ENCODE assay signal across 13 mouse cellular contexts in genomic region chr2:59645515-59645914, GRCm38 (mm10). TPM values are rescaled to one million over a fixed set of nuclear protein-coding genes. Genes with fewer than 3 reads are reported as not detected.
DNase-seq lines count a peak whose midpoint lies in the region; ATAC-seq and TF ChIP-seq lines count a peak whose summit lies in the region.
"Had no signal": no experiment of that assay in that cellular context is flagged by ENCODE, and none has a peak within 500 bp of the region (broad histone marks: within the 10 kb centered on the region; RNA-seq: fewer than 3 reads in every experiment).

No protein-coding gene starts in this region.

- TF ChIP-seq CTCF in bone marrow macrophage, adult 2 months (IDR thresholded peaks at IDR 0.05; ENCODE audit: low read depth, low read length): no peak

- H3K9ac ChIP-seq in heart, embryonic 13.5 days: no peak overlapping the region
- H3K9ac ChIP-seq in heart, embryonic 12.5 days: no peak overlapping the region
- no peak overlapping the region for H3K9ac ChIP-seq in forebrain, embryonic 15.5 days (replicated peaks)
- H3K9ac ChIP-seq: embryonic facial prominence, embryonic 12.5 days had no signal

- no peak for TF ChIP-seq POLR2A in bone marrow macrophage, adult 2 months (IDR thresholded peaks at IDR 0.05; ENCODE audit: borderline replicate concordance, low read depth, low read length)

- 0 out of 2 replicates have a peak overlapping the region, but pooled peaks have one; percentile 32 for H3K27ac ChIP-seq in heart, embryonic 13.5 days (replicated peaks)
- H3K27ac ChIP-seq in heart, embryonic 12.5 days (ENCODE audit: poor library complexity, severe bottlenecking): no peak overlapping the region
- peak overlapping the region; percentile 64 for H3K27ac ChIP-seq in bone marrow macrophage, adult 2 months (ENCODE audit: insufficient read depth, low read depth, low read length)
- H3K27ac ChIP-seq in forebrain, embryonic 15.5 days (replicated peaks): no peak overlapping the region
- no peak overlapping the region for H3K27ac ChIP-seq in midbrain, embryonic 10.5 days (replicated peaks)
- H3K27ac ChIP-seq: embryonic facial prominence, embryonic 12.5 days had no signal

- peaks cover 84% of the 10 kb centered on the region for H3K4me1 ChIP-seq in heart, embryonic 13.5 days
- peaks cover 74% of the 10 kb centered on the region for H3K4me1 ChIP-seq in heart, embryonic 12.5 days (replicated peaks)
- H3K4me1 ChIP-seq in bone marrow macrophage, adult 2 months (ENCODE audit: control insufficient read depth, insufficient read depth, low read length): peaks cover 60% of the 10 kb centered on the region
- H3K4me1 ChIP-seq in forebrain, embryonic 15.5 days: peaks cover 30% of the 10 kb centered on the region
- H3K4me1 ChIP-seq in midbrain, embryonic 10.5 days: peaks cover 32% of the 10 kb centered on the region

- peaks cover 8% of the 10 kb centered on the region for H3K36me3 ChIP-seq in heart, embryonic 13.5 days
- peaks cover 10% of the 10 kb centered on the region for H3K36me3 ChIP-seq in heart, embryonic 12.5 days
- no peaks in the 10 kb centered on the region for H3K36me3 ChIP-seq in forebrain, embryonic 15.5 days
- H3K36me3 ChIP-seq in midbrain, embryonic 10.5 days: no peaks in the 10 kb centered on the region
- H3K36me3 ChIP-seq: embryonic facial prominence, embryonic 12.5 days had no signal

- ATAC-seq in heart, embryonic 13.5 days (ENCODE audit: extremely low read depth, insufficient number of reproducible peaks, low FRiP score, low TSS enrichment): no peak
- no peak for ATAC-seq in heart, embryonic 12.5 days (ENCODE audit: insufficient number of reproducible peaks, low FRiP score)
- ATAC-seq in forebrain, embryonic 15.5 days (replicated peaks): peak; percentile 54
- ATAC-seq in megakaryocyte progenitor cell, adult 5-6 weeks (replicated peaks; ENCODE audit: poor library complexity): no peak

- H3K4me3 ChIP-seq in heart, embryonic 13.5 days: no peak overlapping the region
- no peak overlapping the region for H3K4me3 ChIP-seq in heart, embryonic 12.5 days
- no peak overlapping the region for H3K4me3 ChIP-seq in bone marrow macrophage, adult 2 months (ENCODE audit: insufficient read depth, low read length)
- no peak overlapping the region for H3K4me3 ChIP-seq in forebrain, embryonic 15.5 days
- no peak overlapping the region for H3K4me3 ChIP-seq in midbrain, embryonic 10.5 days
- H3K4me3 ChIP-seq: embryonic facial prominence, embryonic 12.5 days; heart, adult 2 months had no signal

- no peaks in the 10 kb centered on the region for H3K27me3 ChIP-seq in heart, embryonic 13.5 days (replicated peaks)
- H3K27me3 ChIP-seq in heart, embryonic 12.5 days (replicated peaks): no peaks in the 10 kb centered on the region
- no peaks in the 10 kb centered on the region for H3K27me3 ChIP-seq in forebrain, embryonic 15.5 days
- H3K27me3 ChIP-seq in midbrain, embryonic 10.5 days (ENCODE audit: low read depth, poor library complexity, severe bottlenecking): peaks cover 56% of the 10 kb centered on the region
- H3K27me3 ChIP-seq: embryonic facial prominence, embryonic 12.5 days had no signal

- DNase-seq in MN1 (ENCODE audit: low spot score): peak; percentile 66
- DNase-seq in midbrain, embryonic 10.5 days (ENCODE audit: low spot score): no peak
- DNase-seq in kidney, postnatal 14 days: no peak
- DNase-seq: adrenal gland, adult 2 months; kidney, postnatal 10 days; liver had no signal

- H3K9me3 ChIP-seq in heart, embryonic 13.5 days: no peaks in the 10 kb centered on the region
- no peaks in the 10 kb centered on the region for H3K9me3 ChIP-seq in heart, embryonic 12.5 days (replicated peaks)
- no peaks in the 10 kb centered on the region for H3K9me3 ChIP-seq in forebrain, embryonic 15.5 days
- no peaks in the 10 kb centered on the region for H3K9me3 ChIP-seq in midbrain, embryonic 10.5 days (replicated peaks)
- H3K9me3 ChIP-seq: embryonic facial prominence, embryonic 12.5 days had no signal

- no peak overlapping the region for H3K4me2 ChIP-seq in heart, embryonic 13.5 days
- H3K4me2 ChIP-seq in heart, embryonic 12.5 days: no peak overlapping the region
- H3K4me2 ChIP-seq in forebrain, embryonic 15.5 days (replicated peaks): no peak overlapping the region
- H3K4me2 ChIP-seq: embryonic facial prominence, embryonic 12.5 days had no signal

- WGBS in heart, embryonic 13.5 days: 59% methylated on average over 3 of the region's 3 CpGs
- 71% methylated on average over 3 of the region's 3 CpGs for WGBS in heart, embryonic 12.5 days
- WGBS in forebrain, embryonic 15.5 days: 25% methylated on average over 3 of the region's 3 CpGs
- 81% methylated on average over 3 of the region's 3 CpGs for WGBS in midbrain, embryonic 10.5 days

RNA-seq across cellular contexts. Expression of gene Tanc1, which starts 33.7 kb away (rescaled TPM):
- polyA plus RNA-seq in heart, embryonic 13.5 days (2015; fragmentation: Nextera tagmentation; extraction: Ambion mirVana): 25.0 and 27.0 TPM in 2 replicates
- polyA plus RNA-seq in heart, embryonic 12.5 days (2016; fragmentation: Nextera tagmentation; extraction: Ambion mirVana): 37.4 and 40.9 TPM in 2 replicates
- 6.6 and 8.3 TPM in 2 replicates for polyA plus RNA-seq in bone marrow macrophage, adult 2 months (2012; ENCODE audit: insufficient read depth, insufficient read length, missing spikeins)
- polyA plus RNA-seq in forebrain, embryonic 15.5 days (2015; fragmentation: Nextera tagmentation; extraction: Ambion mirVana): 9.1 and 10.7 TPM in 2 replicates
- polyA plus RNA-seq in midbrain, embryonic 10.5 days (2016; fragmentation: Nextera tagmentation; extraction: Ambion mirVana): 11.9 and 12.0 TPM in 2 replicates
- 5.4 and 7.4 TPM in 2 replicates for total RNA-seq in megakaryocyte progenitor cell, adult 5-6 weeks (2015)
- 5.1 and 6.1 TPM in 2 replicates for total RNA-seq in megakaryocyte progenitor cell, adult 5-6 weeks (2017)

Comparison
In these comparisons a context has a peak if more than half of its experiments do, and no peak if none do; other contexts are left out.
1. H3K27ac ChIP-seq: peak in heart, embryonic 13.5 days (single experiment) and bone marrow macrophage, adult 2 months (single experiment); none in heart, embryonic 12.5 days (single experiment), forebrain, embryonic 15.5 days (single experiment) and midbrain, embryonic 10.5 days (single experiment).